Mouse (Mus musculus) lung, adult 2 months (tissue): ENCODE results near the gene Rnaseh1. TPM values are rescaled to one million over a fixed set of nuclear protein-coding genes. Genes with fewer than 3 reads are reported as not detected.
A peak's percentile ranks its signal among the peaks of the same experiment; 100 is the strongest.

Source experiments
- DNase-seq: peaks from one replicate; pipeline ENCODE4 v3.0.0; 2022
- H3K4me1 ChIP-seq: fragments of 200-500 bp; 2 replicates; pipeline ENCODE4 v1.6.1; 2011; ENCODE audit warnings: low read length; ENCODE audit not compliant: control insufficient read depth, insufficient read depth
- H3K4me3 ChIP-seq: fragments of 200-500 bp; replicated peaks from 2 replicates; pipeline ENCODE3; 2011; ENCODE audit warnings: low read depth, mild to moderate bottlenecking, control low read depth, low read length; ENCODE audit errors: extremely low read depth
- CTCF ChIP-seq: fragments of 200-500 bp; IDR thresholded peaks from 2 replicates; pipeline ENCODE4 v1.5.1; 2011; ENCODE audit warnings: mild to moderate bottlenecking, low read length, control low read depth; ENCODE audit not compliant: insufficient read depth
- POLR2A ChIP-seq: fragments of 200-500 bp; IDR thresholded peaks from 2 replicates; pipeline ENCODE4 v1.6.1; 2011; ENCODE audit warnings: low read depth, mild to moderate bottlenecking, control low read depth, low read length, borderline replicate concordance; ENCODE audit errors: extremely low read depth
- WGBS: fragments of 180-500 bp; shearing (Covaris S2); methylation state at CpG from one replicate; pipeline ENCODE4 v1.1.7; 2018; 5-methylcytosine and 5-hydroxymethylcytosine counted together
- polyA plus RNA-seq: library from polyadenylated mRNA; depleted of rRNA; stranded (reverse); fragments of >200 nt; gene quantifications from 2 replicates; pipeline ENCODE4 v1.2.3, GENCODE M21; 2012

The Rnaseh1 gene
- polyA plus RNA-seq, 1 experiment = 11.7 TPM

DNA sequence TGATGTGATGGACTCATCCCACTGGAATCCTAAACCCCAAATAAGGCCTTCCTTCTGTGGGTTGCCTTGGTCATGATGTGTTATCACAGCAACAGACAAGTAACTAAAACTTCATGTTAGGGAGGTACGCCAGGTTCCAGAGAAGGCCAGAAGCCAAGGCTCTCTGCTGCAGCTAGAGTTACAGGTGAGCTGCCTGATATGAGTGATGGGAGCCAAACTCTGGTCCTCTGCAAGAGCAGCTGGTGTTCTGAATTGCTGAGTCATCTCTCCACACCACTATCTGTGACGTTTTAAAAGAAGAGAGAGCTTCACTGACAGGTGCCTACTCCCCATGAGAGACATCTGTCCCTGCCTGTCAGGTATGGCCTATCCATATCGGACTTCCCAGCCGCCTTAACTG is 13.2 kb downstream of the Rnaseh1 start:
- TF ChIP-seq CTCF (no peak), POLR2A (no peak)
- Histone ChIP-seq H3K4me3 (no peak overlapping the region), H3K4me1 (peaks cover 4% of the 10 kb centered on the region; the same call in 1 of the 2 replicates)
- no peak for DNase-seq
- WGBS = 78% methylated on average over 4 of the region's 4 CpGs

- TF ChIP-seq CTCF = no peak
- Histone ChIP-seq H3K4me1 (peaks cover 7% of the 10 kb centered on the region; the same call in 1 of the 2 replicates), H3K4me3 (no peak overlapping the region)
- WGBS = 17% methylated on average over 4 of the region's 4 CpGs
- no peak for DNase-seq
These were observed 17.3 kb downstream of the Rnaseh1 start for GRCm38 (mm10) chr12:28666734-28667133.

DNA sequence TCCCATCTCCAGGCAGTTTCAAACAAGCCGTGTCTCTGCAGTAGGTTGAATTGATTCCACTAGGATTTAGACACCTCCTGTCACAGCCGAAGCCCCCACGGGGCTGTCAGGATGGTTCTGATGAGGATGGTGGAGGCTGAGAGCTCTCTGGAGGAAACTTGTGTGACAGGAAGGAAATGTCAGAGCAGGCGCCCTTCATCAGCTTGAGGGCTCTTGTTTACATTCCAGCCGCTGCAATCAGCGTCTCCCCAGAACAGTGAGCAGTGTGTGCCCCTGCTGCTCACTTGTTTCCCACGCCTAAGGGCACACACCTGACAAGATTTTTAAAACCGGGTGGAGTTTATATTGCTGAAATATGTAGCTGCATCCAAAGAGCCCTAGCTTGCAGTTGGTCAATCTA is 17.9 kb downstream of the Rnaseh1 start:
- H3K4me1 ChIP-seq = peaks cover 7% of the 10 kb centered on the region; the same call in 1 of the 2 replicates
- H3K4me3 ChIP-seq = no peak overlapping the region
- peak; percentile 5 for DNase-seq
- TF ChIP-seq POLR2A (no peak), CTCF (no peak)
- WGBS = 6% methylated on average over 8 of the region's 8 CpGs

DNA sequence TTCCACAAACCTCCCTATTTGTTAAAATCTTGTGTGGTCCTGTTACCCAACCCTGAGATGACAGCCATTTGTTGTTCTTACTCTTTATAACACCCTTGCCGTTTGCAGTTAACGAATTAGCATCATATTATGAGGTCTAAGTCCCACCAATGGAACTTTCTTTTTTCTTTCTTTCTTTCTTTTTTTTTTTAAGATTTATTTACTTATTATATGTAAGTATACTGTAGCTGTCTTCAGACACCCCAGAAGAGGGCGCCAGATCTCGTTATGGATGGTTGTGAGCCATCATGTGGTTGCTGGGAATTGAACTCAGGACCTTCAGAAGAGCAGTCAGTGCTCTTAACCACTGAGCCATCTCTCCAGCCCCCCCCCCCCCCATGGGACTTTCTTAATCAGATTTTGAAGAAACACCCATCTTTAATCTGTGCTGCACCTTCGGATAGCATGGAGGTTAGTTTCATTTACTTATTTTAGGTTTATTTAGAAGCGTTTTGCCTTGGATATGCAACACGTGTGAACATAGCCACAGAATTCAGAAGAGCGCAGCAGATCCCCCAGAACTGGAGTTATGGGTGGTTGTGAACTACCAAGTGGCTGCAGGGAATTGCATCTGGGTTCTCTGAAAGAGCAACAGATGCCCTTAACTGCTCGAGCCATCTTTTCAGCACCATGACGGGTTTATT is 24.8 kb downstream of the Rnaseh1 start:
- no peak overlapping the region for H3K4me3 ChIP-seq
- WGBS = 81% methylated on average over 10 of the region's 10 CpGs
- no peak for TF ChIP-seq CTCF
- no peak for TF ChIP-seq POLR2A

GRCm38 (mm10) chr12:28675121-28675924 is 25.9 kb downstream of the Rnaseh1 start, which contains the start of gene Adi1:
Adi1 (plus strand) TSS chr12:28675231.
- 2% methylated on average over 53 of the region's 53 CpGs for WGBS
- peak within 1 kb of the TSS; percentile 90 for H3K4me3 ChIP-seq
- peak; percentile 83 for DNase-seq
- peaks cover 3% of the 10 kb centered on the region; the same call in 1 of the 2 replicates for H3K4me1 ChIP-seq
- TF ChIP-seq CTCF (no peak), POLR2A (no peak; the same call in 1 of the 2 replicates)

More for the DNA sequence above, 24.8 kb downstream of the Rnaseh1 start:
- H3K4me1 ChIP-seq = peaks cover 3% of the 10 kb centered on the region; the same call in 1 of the 2 replicates
- DNase-seq = no peak

- peak overlapping the region; percentile 90 for H3K4me3 ChIP-seq
- TF ChIP-seq CTCF = no peak
- no peak for TF ChIP-seq POLR2A
- H3K4me1 ChIP-seq = peaks cover 3% of the 10 kb centered on the region; the same call in 1 of the 2 replicates
- no peak for DNase-seq
- 50% methylated on average over 5 of the region's 5 CpGs for WGBS
These were observed 26.5 kb downstream of the Rnaseh1 start for GRCm38 (mm10) chr12:28675925-28676209.

GRCm38 (mm10) chr12:28684674-28685073 is 35.3 kb downstream of the Rnaseh1 start:
- Histone ChIP-seq H3K4me1 (no peaks in the 10 kb centered on the region), H3K4me3 (no peak overlapping the region)
- no peak for DNase-seq
- no peak for TF ChIP-seq POLR2A
- TF ChIP-seq CTCF = no peak
- 100% methylated on average over 1 of the region's 1 CpGs for WGBS

GRCm38 (mm10) chr12:28685771-28686170 is 36.4 kb downstream of the Rnaseh1 start:
- no peak for TF ChIP-seq POLR2A
- WGBS = 69% methylated on average over 3 of the region's 3 CpGs
- Histone ChIP-seq H3K4me3 (no peak overlapping the region), H3K4me1 (no peaks in the 10 kb centered on the region)
- no peak for DNase-seq

- DNase-seq = no peak
- Histone ChIP-seq H3K4me3 (no peak overlapping the region), H3K4me1 (no peaks in the 10 kb centered on the region)
- 68% methylated on average over 8 of the region's 8 CpGs for WGBS
- TF ChIP-seq POLR2A = no peak
- no peak for TF ChIP-seq CTCF
These were observed 36.9 kb downstream of the Rnaseh1 start for GRCm38 (mm10) chr12:28686199-28686879.
